Mouse (Mus musculus): ENCODE results near the gene Ttll10. TPM values are rescaled to one million over a fixed set of nuclear protein-coding genes. Genes with fewer than 3 reads are reported as not detected.
A peak's percentile ranks its signal among the peaks of the same experiment; 100 is the strongest.

Gene Ttll10
- total and polyA plus RNA-seq, 3 experiments, result 0.11 TPM; not detected in 2

GRCm38 (mm10) chr4:156096191-156096590, 37.0 kb upstream of the Ttll10 start:
- Histone ChIP-seq H3K36me3 (ENCODE audit: control insufficient read depth in 1 of 2, insufficient read depth in 2 of 2, low read length in 2 of 2) (0 out of 4 replicates have a peak, but pooled peaks cover 0 to 2% of the 10 kb centered on the region in 2 experiments), H3K27me3 (ENCODE audit: control insufficient read depth in 1 of 2, insufficient read depth in 2 of 2, low read length in 2 of 2) (peaks cover 2 to 3% of the 10 kb centered on the region in 2 experiments; a peak in 2 of 4 replicates), H3K27ac (ENCODE audit: control insufficient read depth, low read depth, low read length) (no peak overlapping the region), H3K4me3 (ENCODE audit: control insufficient read depth in 1 of 2, insufficient read depth in 1 of 2, low read depth in 2 of 2, low read length in 2 of 2) (no peak overlapping the region), H3K9ac (ENCODE audit: control insufficient read depth, low read depth, low read length, poor library complexity, severe bottlenecking) (no peak overlapping the region), H3K4me1 (ENCODE audit: control insufficient read depth in 1 of 2, insufficient read depth in 2 of 2, low read length in 2 of 2) (no peaks in the 10 kb centered on the region; a peak in 1 of 4 replicates), H3K9me3 (replicated peaks; ENCODE audit: insufficient read depth, low read length) (no peaks in the 10 kb centered on the region), H3K79me2 (ENCODE audit: control insufficient read depth, insufficient read depth, low read length, poor library complexity) (no peaks in the 10 kb centered on the region)
- TF ChIP-seq ZNF384 (IDR thresholded peaks at IDR 0.05; ENCODE audit: low read depth, low read length) (peak; percentile 51), CHD2 (IDR thresholded peaks at IDR 0.05; ENCODE audit: low read length) (no peak), TBP (IDR thresholded peaks at IDR 0.05; ENCODE audit: low read depth, low read length) (0 out of 2 replicates have a peak, but pooled peaks have one; percentile 32), KAT2A (conservative IDR thresholded peaks at IDR 0.05; ENCODE audit: low read depth, low read length) (no peak)
- no peak for DNase-seq (ENCODE audit: low read depth, low spot score)

DNA sequence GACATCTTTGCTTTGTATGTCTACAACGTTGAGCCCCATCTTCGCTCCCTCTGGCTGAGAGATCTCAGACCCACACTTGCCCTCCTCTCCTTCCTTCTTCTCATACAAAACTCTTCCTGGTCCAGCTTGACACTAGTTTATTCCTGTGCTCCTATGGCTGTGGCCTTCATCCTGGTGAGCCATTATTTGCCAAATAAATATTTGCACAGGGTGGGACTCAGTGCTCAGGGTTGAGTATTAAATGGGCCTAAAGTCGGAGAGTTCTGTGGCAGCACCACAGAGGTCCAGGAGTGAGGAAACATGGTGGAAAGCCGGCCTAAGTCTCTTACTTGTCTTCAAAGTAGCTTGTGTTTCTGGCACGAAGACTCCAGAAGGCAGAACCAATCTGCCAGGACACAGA, 34.5 kb upstream of the Ttll10 start:
- no peak overlapping the region for H3K27ac ChIP-seq (ENCODE audit: control insufficient read depth, low read depth, low read length)
- TF ChIP-seq MAZ (IDR thresholded peaks at IDR 0.05; ENCODE audit: low read depth, low read length) (no peak), CHD1 (IDR thresholded peaks at IDR 0.05; ENCODE audit: low read depth, low read length) (no peak)
- no peak for DNase-seq (ENCODE audit: low read depth, low spot score)

GRCm38 (mm10) chr4:156092765-156093164, 33.6 kb upstream of the Ttll10 start:
- H3K27ac ChIP-seq (ENCODE audit: control insufficient read depth, low read depth, low read length), result no peak overlapping the region
- no peaks in the 10 kb centered on the region for H3K9me3 ChIP-seq (replicated peaks; ENCODE audit: insufficient read depth, low read length)
- no peak overlapping the region for H3K4me3 ChIP-seq (ENCODE audit: control insufficient read depth in 1 of 2, insufficient read depth in 1 of 2, low read depth in 2 of 2, low read length in 2 of 2)
- no peak for TF ChIP-seq EP300 (IDR thresholded peaks at IDR 0.05; ENCODE audit: low read depth in 1 of 2, low read length in 2 of 2)
- TF ChIP-seq TCF12 (IDR thresholded peaks at IDR 0.05; ENCODE audit: low read depth, low read length), result no peak
- TF ChIP-seq BHLHE40 (IDR thresholded peaks at IDR 0.05; ENCODE audit: borderline replicate concordance, low read depth, low read length), result no peak
- no peak for TF ChIP-seq MEF2A (IDR thresholded peaks at IDR 0.05; ENCODE audit: extremely low read depth, insufficient replicate concordance, low read depth, low read length, poor library complexity, severe bottlenecking)
- no peak for TF ChIP-seq USF1 (IDR thresholded peaks at IDR 0.05; ENCODE audit: low read depth, low read length)
- no peak for TF ChIP-seq ZC3H11A (IDR thresholded peaks at IDR 0.05; ENCODE audit: low read depth, low read length)
- TF ChIP-seq POLR2AphosphoS2 (IDR thresholded peaks at IDR 0.05; ENCODE audit: low read length), result no peak
- TF ChIP-seq HCFC1 (IDR thresholded peaks at IDR 0.05; ENCODE audit: low read depth, low read length), result no peak
- peaks cover 0 to under 1% of the 10 kb centered on the region in 2 experiments; a peak in 1 of 4 replicates for H3K36me3 ChIP-seq (ENCODE audit: control insufficient read depth in 1 of 2, insufficient read depth in 2 of 2, low read length in 2 of 2)
- no peak for DNase-seq (ENCODE audit: low read depth, low spot score)
- H3K4me1 ChIP-seq (ENCODE audit: control insufficient read depth in 1 of 2, insufficient read depth in 2 of 2, low read length in 2 of 2), result peaks cover 0 to under 1% of the 10 kb centered on the region in 2 experiments; a peak in 1 of 4 replicates
- H3K79me2 ChIP-seq (ENCODE audit: control insufficient read depth, insufficient read depth, low read length, poor library complexity), result no peaks in the 10 kb centered on the region
- H3K27me3 ChIP-seq (ENCODE audit: control insufficient read depth in 1 of 2, insufficient read depth in 2 of 2, low read length in 2 of 2), result peaks cover 0 to 1% of the 10 kb centered on the region in 2 experiments; a peak in 1 of 4 replicates
- no peak overlapping the region for H3K9ac ChIP-seq (ENCODE audit: control insufficient read depth, low read depth, low read length, poor library complexity, severe bottlenecking)

More for the DNA sequence above, 34.5 kb upstream of the Ttll10 start:
- Histone ChIP-seq H3K9ac (ENCODE audit: control insufficient read depth, low read depth, low read length, poor library complexity, severe bottlenecking) (no peak overlapping the region), H3K27me3 (ENCODE audit: control insufficient read depth in 1 of 2, insufficient read depth in 2 of 2, low read length in 2 of 2) (peaks cover 0 to 3% of the 10 kb centered on the region in 2 experiments; a peak in 2 of 4 replicates), H3K36me3 (ENCODE audit: control insufficient read depth in 1 of 2, insufficient read depth in 2 of 2, low read length in 2 of 2) (no peaks in the 10 kb centered on the region), H3K79me2 (ENCODE audit: control insufficient read depth, insufficient read depth, low read length, poor library complexity) (no peaks in the 10 kb centered on the region), H3K4me1 (ENCODE audit: control insufficient read depth in 1 of 2, insufficient read depth in 2 of 2, low read length in 2 of 2) (no peaks in the 10 kb centered on the region), H3K9me3 (replicated peaks; ENCODE audit: insufficient read depth, low read length) (no peaks in the 10 kb centered on the region), H3K4me3 (ENCODE audit: control insufficient read depth in 1 of 2, insufficient read depth in 1 of 2, low read depth in 2 of 2, low read length in 2 of 2) (no peak overlapping the region)
